Mouse (Mus musculus): ENCODE results near the gene Adh7.

The Adh7 gene

GRCm38 (mm10) chr3:138254205-138254604, 36.6 kb downstream of the Adh7 start:
- no peak for DNase-seq (ENCODE audit: low spot score in 2 of 2)

- no peak for DNase-seq (ENCODE audit: low spot score in 2 of 2)
These were observed 37.8 kb downstream of the Adh7 start for GRCm38 (mm10) chr3:138255366-138255765.

DNA sequence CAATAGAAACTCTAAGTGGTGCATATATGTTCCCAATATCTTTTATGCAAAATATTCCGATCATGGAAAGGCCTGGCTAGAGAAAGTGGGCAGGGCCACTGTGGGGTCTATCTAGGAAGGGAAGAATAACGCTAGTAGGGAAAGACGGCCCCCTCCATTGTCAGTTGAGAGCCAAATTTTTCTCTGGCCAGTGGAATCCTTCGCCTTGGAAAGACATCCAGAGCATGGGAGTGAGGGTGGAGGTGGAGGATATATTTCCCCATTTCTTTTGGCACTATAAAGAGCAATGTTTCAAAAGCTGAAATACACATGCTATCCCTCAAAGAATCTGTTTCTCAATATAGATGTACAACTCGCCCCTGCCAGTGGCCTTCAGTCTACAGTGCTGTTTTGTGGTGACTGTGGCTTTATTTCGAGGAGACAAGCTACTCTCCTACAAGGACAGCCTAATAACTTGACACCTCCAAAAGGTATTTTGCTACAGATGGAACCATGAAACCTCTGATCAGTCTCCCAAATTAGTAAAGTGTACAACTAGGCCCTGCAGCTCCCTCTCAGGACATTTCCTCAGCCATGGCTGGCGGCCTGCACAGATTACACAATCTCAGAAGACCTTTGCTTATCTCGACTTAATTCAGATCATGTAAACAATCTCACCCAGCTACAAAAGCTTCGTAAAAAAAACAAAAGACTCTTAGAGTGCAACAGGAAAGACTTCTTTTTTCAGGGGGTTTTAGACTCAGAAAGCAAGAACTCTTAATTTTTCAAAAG, 38.4 kb downstream of the Adh7 start:
- no peak for DNase-seq (ENCODE audit: low spot score in 2 of 2)

DNA sequence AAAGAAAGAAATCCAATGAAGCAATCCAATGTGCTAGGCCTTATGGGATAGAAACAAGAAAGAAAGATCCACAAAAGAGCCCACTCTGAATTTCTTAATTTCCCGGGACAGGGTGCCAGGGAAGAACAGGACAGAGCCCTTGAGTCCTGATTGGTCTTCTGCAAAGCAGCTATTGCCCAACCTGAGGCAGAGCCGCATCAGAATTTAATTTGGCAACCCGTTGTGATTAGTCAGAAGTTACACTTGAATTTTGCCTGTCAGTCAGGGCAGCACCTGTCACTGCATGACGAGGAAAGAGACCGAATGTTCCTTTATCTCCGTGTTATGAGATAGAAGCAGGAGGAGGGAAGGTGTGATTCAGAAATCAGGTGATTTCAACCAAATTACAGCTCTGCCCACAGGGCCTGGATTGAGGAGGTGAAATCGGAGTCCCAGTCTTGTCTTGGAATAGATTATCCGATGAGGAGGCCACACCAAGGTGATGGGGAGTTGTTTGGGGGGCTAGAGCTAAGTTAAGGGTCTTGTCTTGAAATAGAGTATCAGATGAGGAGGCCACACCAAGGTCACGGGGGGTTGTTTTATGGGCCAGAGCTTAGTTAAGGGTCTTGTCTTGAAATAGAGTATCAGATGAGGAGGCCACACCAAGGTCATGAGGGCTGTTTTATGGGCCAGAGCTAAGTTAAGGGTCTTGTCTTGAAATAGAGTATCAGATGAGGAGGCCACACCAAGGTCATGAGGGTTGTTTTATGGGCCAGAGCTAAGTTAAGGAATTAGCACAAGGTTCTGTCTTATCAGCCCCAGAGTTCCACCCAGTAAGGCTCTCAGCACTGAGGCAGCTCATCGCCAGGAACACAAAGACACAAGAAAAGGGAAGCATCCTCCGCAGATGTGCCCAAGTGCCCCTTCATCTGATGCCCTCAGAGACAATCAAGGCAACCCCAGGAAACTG, 43.4 kb downstream of the Adh7 start, which contains the start of gene Adh1:
Gene Adh1, plus strand, starts transcription at position 271 of the 949 bp plus-strand sequence.
- DNase-seq (ENCODE audit: low spot score in 2 of 2) = no peak

GRCm38 (mm10) chr3:138262568-138262967, 45.0 kb downstream of the Adh7 start:
- DNase-seq (ENCODE audit: low spot score in 2 of 2) = no peak

- no peak for DNase-seq (ENCODE audit: low spot score in 2 of 2)
These were observed 45.8 kb downstream of the Adh7 start for GRCm38 (mm10) chr3:138263154-138263930.

- DNase-seq (ENCODE audit: low spot score in 2 of 2) = no peak
These were observed 47.1 kb downstream of the Adh7 start for GRCm38 (mm10) chr3:138264648-138265047.

DNA sequence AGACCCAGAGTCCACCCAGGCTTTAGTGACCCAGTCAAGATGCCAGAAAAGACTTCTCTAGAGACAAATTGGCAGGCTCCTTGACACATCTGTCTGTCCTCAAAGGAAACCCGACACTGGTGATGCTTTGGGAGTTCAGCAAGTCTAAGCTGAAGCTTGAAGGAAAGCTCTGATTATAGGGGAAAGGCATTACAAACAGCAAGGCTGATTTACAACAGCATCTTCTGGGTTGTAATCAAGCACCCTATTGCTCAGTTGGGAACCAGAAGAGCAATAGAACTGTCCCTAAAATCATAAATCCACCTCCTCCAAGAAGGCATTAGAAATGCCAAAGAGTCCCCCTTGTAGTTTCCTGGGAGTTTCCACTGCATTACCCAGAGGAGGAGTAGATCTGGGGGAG, 52.9 kb downstream of the Adh7 start:
- DNase-seq (ENCODE audit: low spot score in 2 of 2) = no peak

GRCm38 (mm10) chr3:138271297-138271696, 53.7 kb downstream of the Adh7 start:
- DNase-seq (ENCODE audit: low spot score in 2 of 2) = no peak

DNA sequence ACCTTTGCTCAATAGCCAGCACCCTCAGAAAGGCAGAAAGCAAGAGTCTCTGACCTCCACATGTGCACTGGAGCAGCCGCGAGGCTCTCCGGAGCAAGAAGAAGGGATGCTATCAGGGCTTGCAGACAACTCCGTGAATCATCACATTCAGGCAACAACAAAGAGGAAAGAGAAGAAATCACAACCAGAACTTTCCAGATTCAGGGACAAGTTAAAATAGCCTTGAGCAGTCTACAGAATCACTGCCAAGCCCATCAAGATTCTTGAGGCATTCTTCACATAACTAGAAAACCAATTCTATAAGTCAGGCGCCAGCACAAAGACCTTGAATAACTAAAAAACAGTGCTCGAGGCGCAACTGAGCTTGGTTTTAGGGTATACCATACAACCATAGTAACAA, 55.5 kb downstream of the Adh7 start:
- no peak for DNase-seq (ENCODE audit: low spot score in 2 of 2)

- DNase-seq (ENCODE audit: low spot score in 2 of 2) = no peak
These were observed 57.5 kb downstream of the Adh7 start for GRCm38 (mm10) chr3:138275100-138275499.

DNA sequence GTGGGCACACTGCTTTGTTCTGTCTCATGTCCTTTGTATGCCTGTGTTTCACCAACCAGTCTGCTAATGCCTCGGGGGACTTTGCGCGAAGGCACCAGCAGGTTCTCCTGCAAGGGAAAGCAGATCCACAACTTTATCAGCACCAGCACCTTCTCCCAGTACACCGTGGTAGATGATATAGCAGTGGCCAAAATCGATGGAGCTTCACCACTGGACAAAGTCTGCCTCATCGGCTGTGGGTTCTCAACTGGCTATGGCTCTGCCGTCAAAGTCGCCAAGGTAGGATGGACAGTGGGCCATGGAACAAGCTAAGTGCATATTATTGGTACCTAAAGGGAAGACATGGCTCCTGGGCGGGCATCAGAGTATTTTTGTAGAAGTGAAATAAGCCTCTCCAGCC, 65.0 kb downstream of the Adh7 start:
- no peak for DNase-seq (ENCODE audit: low spot score in 2 of 2)
